Mouse (Mus musculus) heart, embryonic 16.5 days (tissue): Measurements from ENCODE around the gene Snx9. TPM values are rescaled to one million over a fixed set of nuclear protein-coding genes. Genes with fewer than 3 reads are reported as not detected.
A peak's percentile ranks its signal among the peaks of the same experiment; 100 is the strongest.

Experiments
- ATAC-seq: fragments of 200-750 bp; cut with Nextera tagmentation; replicated peaks from 2 replicates; pipeline ENCODE4 v1.8.0; 2017; ENCODE audit warnings: moderate number of reproducible peaks; ENCODE audit not compliant: insufficient read depth, low FRiP score; ENCODE audit errors: extremely low read depth
- H3K27ac ChIP-seq: fragments of 300-500 bp; sonication (generic); 2 replicates; pipeline ENCODE4 v1.5.1; 2014; ENCODE audit warnings: mild to moderate bottlenecking, low read length, control low read depth, moderate library complexity
- H3K27me3 ChIP-seq: fragments of 300-500 bp; sonication (generic); 2 replicates; pipeline ENCODE4 v1.6.1; 2014; ENCODE audit warnings: low read length, mixed read lengths; ENCODE audit not compliant: control insufficient read depth, insufficient read depth
- H3K36me3 ChIP-seq: fragments of 300-500 bp; sonication (generic); 2 replicates; pipeline ENCODE4 v1.6.1; 2014; ENCODE audit not compliant: control insufficient read depth, insufficient read depth
- H3K4me1 ChIP-seq: fragments of 300-500 bp; sonication (generic); 2 replicates; pipeline ENCODE4 v1.6.1; 2014; ENCODE audit warnings: low read length, mixed read lengths; ENCODE audit not compliant: control insufficient read depth, insufficient read depth
- H3K4me2 ChIP-seq: fragments of 300-500 bp; sonication (generic); 2 replicates; pipeline ENCODE4 v1.6.1; 2014; ENCODE audit warnings: low read depth, mild to moderate bottlenecking, control low read depth, low read length
- H3K4me3 ChIP-seq: fragments of 300-500 bp; sonication (generic); 2 replicates; pipeline ENCODE4 v1.5.1; 2014; ENCODE audit warnings: mild to moderate bottlenecking, control low read depth, low read length
- H3K9ac ChIP-seq: fragments of 300-500 bp; sonication (generic); 2 replicates; pipeline ENCODE4 v1.6.1; 2014; ENCODE audit warnings: low read length, control low read depth
- H3K9me3 ChIP-seq: fragments of 300-500 bp; sonication (generic); replicated peaks from 2 replicates; pipeline ENCODE4 v1.6.1; 2016; ENCODE audit warnings: low read length; ENCODE audit not compliant: control insufficient read depth
- WGBS: fragments of 180-500 bp; shearing (Covaris S2); extraction: QIAGEN DNeasy Blood & Tissue Kit; methylation state at CpG from one replicate; pipeline ENCODE4 v1.1.7; 2014; 5-methylcytosine and 5-hydroxymethylcytosine counted together
- polyA plus RNA-seq: library from polyadenylated mRNA; unstranded; fragments of >200 nt; fragmentation: Nextera tagmentation; extraction: Ambion mirVana; gene quantifications from 2 replicates; pipeline ENCODE4 v1.2.1, GENCODE M21; 2015

Snx9 gene
- polyA plus RNA-seq, 1 experiment from 2014 or later, result 19.4 TPM

GRCm38 (mm10) chr17:5874565-5874964, 33.4 kb downstream of the Snx9 start:
- Histone ChIP-seq H3K36me3 (no peaks in the 10 kb centered on the region), H3K27me3 (no peaks in the 10 kb centered on the region), H3K9ac (no peak overlapping the region), H3K4me2 (no peak overlapping the region), H3K4me1 (peaks cover 14% of the 10 kb centered on the region), H3K9me3 (no peaks in the 10 kb centered on the region), H3K27ac (no peak overlapping the region), H3K4me3 (no peak overlapping the region)
- WGBS, result 83% methylated on average over 1 of the region's 1 CpGs
- no peak for ATAC-seq

DNA sequence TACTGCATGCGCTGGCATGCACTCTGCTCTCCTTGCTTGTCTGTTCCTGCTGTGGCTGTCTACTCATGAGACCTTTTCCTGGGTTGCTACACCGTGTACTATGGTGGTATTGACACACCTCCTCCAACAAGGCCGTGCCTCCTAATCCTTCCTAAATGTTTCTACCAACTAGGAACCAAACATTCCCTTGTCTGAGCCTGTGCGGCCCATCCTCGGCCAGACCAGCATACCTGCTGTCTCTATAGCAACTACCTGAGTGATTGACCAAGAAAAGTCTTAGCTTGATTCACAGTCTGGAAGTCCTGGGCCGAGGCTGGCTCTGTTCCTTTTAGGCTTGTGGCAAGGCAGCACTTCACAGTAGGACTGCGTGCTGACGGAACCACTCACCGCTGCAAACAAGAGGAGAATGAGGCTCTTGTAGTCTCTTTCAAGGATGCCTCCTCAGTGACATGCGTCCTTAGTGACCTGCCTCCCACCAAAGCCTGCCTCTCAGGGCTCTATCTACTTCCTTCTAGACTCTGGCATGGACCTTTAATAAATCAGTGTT, 36.6 kb downstream of the Snx9 start:
- WGBS, result 72% methylated on average over 10 of the region's 10 CpGs
- H3K9me3 ChIP-seq, result no peaks in the 10 kb centered on the region
- no peaks in the 10 kb centered on the region for H3K36me3 ChIP-seq
- peaks cover 8% of the 10 kb centered on the region for H3K4me1 ChIP-seq
- H3K27me3 ChIP-seq, result no peaks in the 10 kb centered on the region
- no peak overlapping the region for H3K9ac ChIP-seq
- H3K27ac ChIP-seq, result no peak overlapping the region
- no peak for ATAC-seq
- no peak overlapping the region for H3K4me2 ChIP-seq
- no peak overlapping the region for H3K4me3 ChIP-seq

DNA sequence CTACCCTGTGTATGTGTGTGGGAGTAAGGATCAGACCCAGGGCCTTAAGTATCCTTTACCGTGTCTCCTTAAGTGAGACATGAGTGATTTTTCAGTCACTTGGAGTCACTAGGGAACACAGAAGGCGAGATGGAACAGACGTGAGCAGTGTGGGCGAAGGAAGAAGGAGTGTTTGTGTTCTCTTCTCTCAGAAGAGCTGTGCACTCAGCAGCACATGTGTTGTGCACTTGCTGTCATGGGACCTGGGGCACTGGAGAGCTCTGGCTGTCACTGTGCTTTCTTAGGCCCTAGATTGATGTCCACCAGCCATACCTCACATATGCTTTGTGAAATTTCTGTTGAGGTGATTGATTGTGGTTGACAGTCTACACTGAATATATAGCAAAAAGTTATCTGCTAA, 37.7 kb downstream of the Snx9 start:
- 76% methylated on average over 4 of the region's 4 CpGs for WGBS

DNA sequence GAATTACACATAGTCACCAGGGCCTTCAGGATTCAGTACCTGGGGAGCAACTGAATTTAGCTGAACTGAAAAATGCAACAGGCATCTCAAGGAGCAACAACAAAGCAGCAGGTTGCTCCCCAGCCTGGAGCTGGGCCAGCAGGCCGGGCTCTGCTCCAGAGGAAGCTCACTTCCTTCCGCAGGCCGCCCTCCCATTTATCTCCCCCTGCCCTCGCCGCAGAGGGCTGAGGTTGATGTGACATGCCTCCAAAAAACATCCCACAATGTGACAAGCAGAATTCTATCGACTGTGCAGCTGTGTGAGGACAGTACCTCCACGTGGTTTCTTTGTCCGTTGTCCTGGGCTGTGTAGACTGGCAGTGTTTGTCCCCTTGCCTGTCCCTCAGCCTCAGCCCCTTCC, 44.3 kb downstream of the Snx9 start:
- peak overlapping the region; percentile 16 for H3K4me2 ChIP-seq
- H3K9me3 ChIP-seq, result no peaks in the 10 kb centered on the region
- 5% methylated on average over 8 of the region's 8 CpGs for WGBS
- H3K9ac ChIP-seq, result no peak overlapping the region
- H3K4me3 ChIP-seq, result no peak overlapping the region
- H3K4me1 ChIP-seq, result peaks cover 25% of the 10 kb centered on the region
- peak; percentile 78 for ATAC-seq
- peaks cover 2% of the 10 kb centered on the region; the same call in 1 of the 2 replicates for H3K36me3 ChIP-seq
- H3K27ac ChIP-seq, result peak overlapping the region; percentile 82
- H3K27me3 ChIP-seq, result no peaks in the 10 kb centered on the region

More for the DNA sequence above, 37.7 kb downstream of the Snx9 start:
- no peaks in the 10 kb centered on the region for H3K9me3 ChIP-seq
- no peaks in the 10 kb centered on the region for H3K36me3 ChIP-seq
- no peak for ATAC-seq
- no peak overlapping the region for H3K27ac ChIP-seq
- no peak overlapping the region for H3K9ac ChIP-seq
- H3K27me3 ChIP-seq, result no peaks in the 10 kb centered on the region
- no peak overlapping the region for H3K4me3 ChIP-seq
- H3K4me1 ChIP-seq, result peaks cover 8% of the 10 kb centered on the region
- H3K4me2 ChIP-seq, result no peak overlapping the region

DNA sequence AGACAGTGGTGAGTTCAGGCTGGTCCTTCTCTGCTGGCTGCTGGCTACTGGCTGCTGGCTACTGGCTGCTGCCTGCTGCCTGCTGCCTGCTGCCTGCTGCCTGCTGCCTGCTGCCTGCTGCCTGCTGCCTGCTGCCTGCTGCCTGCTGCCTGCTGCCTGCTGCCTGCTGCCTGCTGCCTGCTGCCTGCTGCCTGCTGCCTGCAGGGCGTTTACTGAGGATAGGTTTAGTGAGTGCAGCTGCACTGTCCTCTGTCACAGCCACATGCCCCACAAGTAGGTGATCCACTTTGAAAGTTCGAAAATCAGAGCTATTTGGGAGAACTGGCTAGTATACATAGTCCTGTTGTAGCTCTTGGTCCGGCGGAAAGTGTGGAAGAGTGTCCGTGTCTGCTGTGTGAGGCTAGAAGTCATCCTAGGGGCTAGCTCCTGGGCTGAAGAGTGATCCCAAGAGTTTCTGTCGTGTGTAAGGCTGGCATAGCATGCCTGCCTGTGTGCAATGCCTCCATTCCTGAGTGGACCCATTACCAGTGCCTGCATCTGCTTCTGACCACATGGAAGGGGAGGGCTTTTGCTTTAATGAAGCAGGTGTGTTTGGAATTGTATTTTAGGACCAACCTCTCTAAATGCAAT, 45.2 kb downstream of the Snx9 start:
- 77% methylated on average over 6 of the region's 6 CpGs for WGBS
- Histone ChIP-seq H3K36me3 (peaks cover 7% of the 10 kb centered on the region), H3K4me3 (no peak overlapping the region), H3K27ac (peak overlapping the region; percentile 23; the same call in 1 of the 2 replicates), H3K9ac (no peak overlapping the region), H3K4me2 (no peak overlapping the region), H3K4me1 (peaks cover 25% of the 10 kb centered on the region), H3K27me3 (no peaks in the 10 kb centered on the region), H3K9me3 (no peaks in the 10 kb centered on the region)
- no peak for ATAC-seq

DNA sequence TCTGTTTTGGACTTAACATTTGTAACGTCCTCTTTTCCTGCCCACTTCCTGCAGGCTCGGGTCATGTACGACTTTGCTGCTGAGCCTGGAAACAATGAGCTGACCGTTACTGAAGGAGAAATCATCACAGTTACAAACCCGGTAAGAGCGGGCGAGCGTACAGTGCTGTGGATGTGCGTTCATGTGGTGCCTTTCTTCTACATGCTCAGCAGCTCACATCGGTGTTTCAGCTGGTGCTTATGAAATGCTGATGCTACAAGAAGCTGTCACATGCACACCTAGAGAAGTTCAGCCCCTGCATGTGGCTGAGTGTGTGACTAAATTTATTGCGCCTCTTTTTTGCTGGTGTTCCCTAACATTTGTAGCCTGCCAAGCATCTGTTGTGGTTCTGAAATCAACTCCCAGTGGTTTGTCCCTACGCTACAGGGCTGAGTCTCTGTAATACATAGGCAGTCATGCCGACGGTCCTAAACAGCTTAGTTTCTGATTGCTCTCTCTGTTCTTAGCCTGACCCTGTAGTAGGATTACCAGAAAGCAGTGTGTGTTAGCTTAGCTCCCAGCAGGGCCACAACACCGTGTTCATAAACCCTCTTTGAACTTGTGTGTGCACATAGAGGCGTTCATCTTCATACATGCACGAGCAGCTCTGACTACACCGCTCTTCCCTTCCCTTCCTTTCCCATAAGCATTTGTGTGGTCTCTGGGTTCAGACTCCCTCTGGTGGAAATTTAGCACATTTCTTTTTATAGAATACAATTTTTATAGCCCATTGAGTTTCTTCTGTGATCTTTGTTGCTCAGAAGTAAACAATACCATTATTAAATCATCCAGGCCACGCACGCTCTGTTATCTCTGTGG, 46.0 kb downstream of the Snx9 start:
- H3K9ac ChIP-seq, result no peak overlapping the region
- H3K27ac ChIP-seq, result 0 out of 2 replicates have a peak overlapping the region, but pooled peaks have one; percentile 14
- H3K36me3 ChIP-seq, result peaks cover 7% of the 10 kb centered on the region
- no peaks in the 10 kb centered on the region for H3K27me3 ChIP-seq
- H3K4me1 ChIP-seq, result peaks cover 25% of the 10 kb centered on the region
- no peak overlapping the region; the same call in 1 of the 2 replicates for H3K4me3 ChIP-seq
- H3K4me2 ChIP-seq, result no peak overlapping the region
- no peaks in the 10 kb centered on the region for H3K9me3 ChIP-seq
- peak; percentile 65 for ATAC-seq
- 64% methylated on average over 20 of the region's 20 CpGs for WGBS

- Histone ChIP-seq H3K27me3 (no peaks in the 10 kb centered on the region), H3K27ac (no peak overlapping the region), H3K4me2 (no peak overlapping the region), H3K9ac (no peak overlapping the region), H3K4me3 (no peak overlapping the region), H3K36me3 (peaks cover 7% of the 10 kb centered on the region), H3K4me1 (peaks cover 22% of the 10 kb centered on the region), H3K9me3 (no peaks in the 10 kb centered on the region)
- 19% methylated on average over 8 of the region's 8 CpGs for WGBS
- ATAC-seq, result no peak
Observed at GRCm38 (mm10) chr17:5890429-5890828, 49.3 kb downstream of the Snx9 start.

- 84% methylated on average over 9 of the region's 9 CpGs for WGBS
- H3K27me3 ChIP-seq, result no peaks in the 10 kb centered on the region
Observed at GRCm38 (mm10) chr17:5891933-5892683, 51.0 kb downstream of the Snx9 start.

More at GRCm38 (mm10) chr17:5891933-5892683, 51.0 kb downstream of the Snx9 start:
- Histone ChIP-seq H3K27ac (no peak overlapping the region), H3K9ac (no peak overlapping the region), H3K4me1 (peaks cover 6% of the 10 kb centered on the region), H3K4me2 (no peak overlapping the region), H3K36me3 (peaks cover 7% of the 10 kb centered on the region), H3K9me3 (no peaks in the 10 kb centered on the region), H3K4me3 (no peak overlapping the region)
- ATAC-seq, result no peak
